Mouse (Mus musculus) heart, embryonic 14.5 days (tissue): Measurements from ENCODE around the gene Cfap54. TPM values are rescaled to one million over a fixed set of nuclear protein-coding genes. Genes with fewer than 3 reads are reported as not detected.

Experiments
- ATAC-seq: fragments of 200-750 bp; cut with Nextera tagmentation; 2 replicates; pipeline ENCODE4 v1.8.0; 2017; ENCODE audit warnings: low read depth, moderate TSS enrichment; ENCODE audit not compliant: insufficient number of reproducible peaks, insufficient read depth, low FRiP score
- H3K27ac ChIP-seq, 2 experiments: fragments of 200-500 bp in 1 of 2; fragments of 300-500 bp in 1 of 2; sonication (generic) in 1 of 2; replicated peaks in 1 of 2; 2 replicates each; pipeline ENCODE4 v1.5.1; 2012 to 2014; ENCODE audit warnings: low read depth in 2 of 2, low read length in 2 of 2, control low read depth in 1 of 2, mild to moderate bottlenecking in 1 of 2, mixed read lengths in 1 of 2; ENCODE audit not compliant: control insufficient read depth in 1 of 2, insufficient read depth in 1 of 2
- H3K27me3 ChIP-seq: fragments of 300-500 bp; sonication (generic); 2 replicates; pipeline ENCODE4 v1.6.1; 2014; ENCODE audit warnings: mild to moderate bottlenecking, low read length, control low read depth; ENCODE audit not compliant: control insufficient read depth, insufficient read depth
- H3K36me3 ChIP-seq: fragments of 300-500 bp; sonication (generic); 2 replicates; pipeline ENCODE4 v1.6.1; 2014; ENCODE audit warnings: mild to moderate bottlenecking, control low read depth, low read length, mixed read lengths; ENCODE audit not compliant: control insufficient read depth, insufficient read depth
- H3K4me1 ChIP-seq, 2 experiments: fragments of 200-500 bp in 1 of 2; fragments of 300-500 bp in 1 of 2; sonication (generic) in 1 of 2; 2 replicates each; pipeline ENCODE4 v1.6.1; 2012 to 2014; ENCODE audit warnings: low read length in 2 of 2, control low read depth in 1 of 2, mixed read lengths in 1 of 2; ENCODE audit not compliant: control insufficient read depth in 2 of 2, insufficient read depth in 2 of 2
- H3K4me2 ChIP-seq: fragments of 300-500 bp; sonication (generic); 2 replicates; pipeline ENCODE4 v1.6.1; 2014; ENCODE audit warnings: mild to moderate bottlenecking, low read length
- H3K4me3 ChIP-seq, 2 experiments: fragments of 200-500 bp in 1 of 2; fragments of 300-500 bp in 1 of 2; sonication (generic) in 1 of 2; 2 replicates each; pipeline ENCODE4 v1.5.1; 2012 to 2014; ENCODE audit warnings: low read length in 2 of 2, mild to moderate bottlenecking in 2 of 2, control low read depth in 1 of 2, low read depth in 1 of 2, moderate library complexity in 1 of 2; ENCODE audit not compliant: control insufficient read depth in 1 of 2, insufficient read depth in 1 of 2
- H3K9ac ChIP-seq: fragments of 300-500 bp; sonication (generic); 2 replicates; pipeline ENCODE4 v1.6.1; 2014; ENCODE audit warnings: mild to moderate bottlenecking, low read length
- H3K9me3 ChIP-seq: fragments of 300-500 bp; sonication (generic); 2 replicates; pipeline ENCODE4 v1.6.1; 2016; ENCODE audit warnings: low read length, control low read depth; ENCODE audit not compliant: control insufficient read depth
- WGBS: fragments of 180-500 bp; shearing (Covaris S2); extraction: QIAGEN DNeasy Blood & Tissue Kit; methylation state at CpG from one replicate; pipeline ENCODE4 v1.1.7; 2014; 5-methylcytosine and 5-hydroxymethylcytosine counted together
- polyA plus RNA-seq: library from polyadenylated mRNA; unstranded; fragments of >200 nt; fragmentation: Nextera tagmentation; extraction: Ambion mirVana; gene quantifications from 2 replicates; pipeline ENCODE4 v1.2.1, GENCODE M21; 2014

The Cfap54 gene
- polyA plus RNA-seq, 1 experiment from 2014 or later = 0.11 TPM

DNA sequence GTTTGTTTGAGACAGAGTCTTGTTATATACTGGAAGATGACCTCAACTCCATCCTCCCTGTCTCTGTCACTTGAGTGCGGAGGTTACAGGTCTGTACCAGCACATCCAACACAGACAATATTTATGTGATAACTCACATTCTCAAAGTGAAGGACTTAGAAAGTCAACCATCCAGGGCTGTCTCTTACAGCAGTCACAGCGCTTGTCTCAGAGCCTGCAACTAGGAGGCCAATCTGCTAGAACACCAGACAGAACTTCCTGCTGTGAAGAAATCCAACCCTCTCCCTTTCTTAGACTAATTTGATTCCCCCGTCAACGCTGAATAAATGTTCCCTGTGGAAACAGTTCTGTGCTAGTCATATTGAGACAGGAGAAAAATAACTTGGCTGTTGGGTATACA is 41.9 kb upstream of the Cfap54 start:
- no peak overlapping the region for H3K4me2 ChIP-seq
- H3K4me1 ChIP-seq = no peaks in the 10 kb centered on the region; a peak in 1 of 4 replicates
- H3K9me3 ChIP-seq = no peaks in the 10 kb centered on the region
- H3K36me3 ChIP-seq = no peaks in the 10 kb centered on the region
- ATAC-seq = no peak
- 72% methylated on average over 4 of the region's 4 CpGs for WGBS
- no peak overlapping the region for H3K4me3 ChIP-seq
- H3K9ac ChIP-seq = no peak overlapping the region
- no peaks in the 10 kb centered on the region for H3K27me3 ChIP-seq
- H3K27ac ChIP-seq = peak overlapping the region; percentile 49 to 82

DNA sequence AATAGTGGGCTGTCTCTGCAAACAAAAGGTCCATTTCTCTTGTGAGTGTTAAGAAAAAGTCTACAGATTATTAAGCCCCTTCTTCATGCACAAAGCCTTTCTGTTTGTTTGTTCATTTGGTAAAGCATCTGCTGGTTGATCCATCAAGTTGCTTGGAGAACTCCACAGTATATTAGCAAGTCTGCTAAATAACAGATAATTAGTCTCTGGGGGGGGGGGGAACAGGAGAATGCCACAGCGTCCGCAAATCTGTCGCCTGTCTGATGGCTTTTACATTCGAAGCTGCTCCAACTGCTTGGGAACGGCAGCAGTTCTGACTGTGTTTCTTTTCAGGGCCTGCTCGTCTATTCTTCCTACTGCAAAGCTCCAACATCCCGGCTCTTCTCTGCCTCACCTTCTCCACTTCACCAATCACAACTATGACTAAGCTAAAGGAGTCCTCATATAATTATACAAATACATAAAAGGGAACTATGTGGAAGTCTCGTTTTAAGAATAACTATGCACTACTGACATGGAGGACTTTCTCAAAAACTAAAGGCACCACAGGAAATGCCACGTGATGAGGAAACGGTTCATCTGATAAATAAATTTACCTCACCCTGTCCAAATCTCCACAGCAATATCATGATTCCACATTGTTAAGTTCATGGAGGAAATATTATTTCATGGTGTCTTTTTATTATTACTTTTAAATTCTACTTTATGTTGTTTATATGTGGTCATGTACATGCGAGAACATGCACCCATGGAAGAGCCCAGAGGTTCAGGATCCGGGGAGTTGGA is 41.2 kb upstream of the Cfap54 start:
- Histone ChIP-seq H3K4me3 (no peak overlapping the region), H3K4me1 (no peaks in the 10 kb centered on the region; a peak in 1 of 4 replicates), H3K9me3 (no peaks in the 10 kb centered on the region), H3K9ac (no peak overlapping the region), H3K36me3 (no peaks in the 10 kb centered on the region), H3K27ac (peak overlapping the region in 1 of 2 experiments; percentile 49; a peak in 1 of 4 replicates), H3K4me2 (no peak overlapping the region), H3K27me3 (no peaks in the 10 kb centered on the region)
- 73% methylated on average over 12 of the region's 12 CpGs for whole genome bisulfite sequencing
- no peak for ATAC-seq

DNA sequence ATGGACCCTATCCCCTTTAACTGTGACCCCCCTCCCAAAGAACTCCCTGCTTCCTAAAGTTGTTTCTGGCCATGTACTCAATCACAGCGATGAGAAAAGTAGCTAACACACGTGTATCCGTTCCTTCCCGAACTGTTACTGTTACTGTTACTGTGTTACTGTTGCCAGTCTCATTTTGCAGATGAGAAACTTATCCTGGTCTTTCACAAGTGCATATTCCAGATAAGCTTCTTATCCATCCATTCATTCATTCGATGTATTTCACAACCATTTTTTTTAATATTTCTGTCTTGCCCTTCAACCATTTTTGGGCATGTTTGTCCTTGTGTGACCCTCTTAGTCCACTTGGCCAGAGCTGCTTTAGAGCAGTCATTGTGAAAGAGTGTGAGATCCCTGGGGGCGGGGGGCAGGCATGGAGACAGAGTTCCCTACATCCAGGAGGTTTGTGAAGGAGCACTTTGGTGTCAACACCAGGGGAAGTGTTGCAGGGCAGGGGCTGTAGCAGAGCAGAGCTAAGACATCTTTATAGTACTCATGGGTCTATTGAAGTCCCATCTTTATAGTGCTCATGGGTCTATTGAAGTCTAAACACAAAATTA is 39.9 kb upstream of the Cfap54 start:
- H3K4me1 ChIP-seq = no peaks in the 10 kb centered on the region; a peak in 1 of 4 replicates
- H3K4me2 ChIP-seq = no peak overlapping the region
- H3K9ac ChIP-seq = no peak overlapping the region
- H3K4me3 ChIP-seq = no peak overlapping the region
- no peak overlapping the region for H3K27ac ChIP-seq
- 88% methylated on average over 6 of the region's 6 CpGs for whole genome bisulfite sequencing
- no peaks in the 10 kb centered on the region for H3K36me3 ChIP-seq
- no peak for ATAC-seq
- H3K27me3 ChIP-seq = no peaks in the 10 kb centered on the region
- no peaks in the 10 kb centered on the region for H3K9me3 ChIP-seq

DNA sequence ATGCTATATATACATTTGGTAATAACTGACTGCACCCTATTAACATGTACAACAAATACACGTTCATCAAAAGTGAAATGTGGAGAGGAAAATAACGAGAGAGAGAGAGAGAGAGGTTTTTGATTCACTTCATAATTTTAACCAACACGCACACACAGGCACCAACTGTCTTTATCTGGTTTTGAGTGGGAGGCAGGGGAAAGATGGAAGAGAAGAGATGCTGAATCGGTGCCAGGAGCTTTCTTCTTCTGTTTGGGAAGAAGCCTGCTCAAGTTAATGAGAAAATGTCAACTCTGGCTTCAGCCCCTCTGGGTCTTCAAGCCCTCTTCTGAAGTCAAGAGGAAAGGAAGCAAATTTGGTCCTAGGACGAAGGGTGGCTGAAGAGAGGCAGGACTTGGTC is 38.4 kb upstream of the Cfap54 start:
- H3K4me1 ChIP-seq = no peaks in the 10 kb centered on the region; a peak in 1 of 4 replicates
- no peak overlapping the region for H3K4me2 ChIP-seq
- H3K4me3 ChIP-seq = no peak overlapping the region
- no peaks in the 10 kb centered on the region for H3K27me3 ChIP-seq
- no peaks in the 10 kb centered on the region for H3K36me3 ChIP-seq
- no peak for ATAC-seq
- no peaks in the 10 kb centered on the region for H3K9me3 ChIP-seq
- WGBS = 73% methylated on average over 5 of the region's 5 CpGs
- no peak overlapping the region for H3K27ac ChIP-seq
- no peak overlapping the region for H3K9ac ChIP-seq

DNA sequence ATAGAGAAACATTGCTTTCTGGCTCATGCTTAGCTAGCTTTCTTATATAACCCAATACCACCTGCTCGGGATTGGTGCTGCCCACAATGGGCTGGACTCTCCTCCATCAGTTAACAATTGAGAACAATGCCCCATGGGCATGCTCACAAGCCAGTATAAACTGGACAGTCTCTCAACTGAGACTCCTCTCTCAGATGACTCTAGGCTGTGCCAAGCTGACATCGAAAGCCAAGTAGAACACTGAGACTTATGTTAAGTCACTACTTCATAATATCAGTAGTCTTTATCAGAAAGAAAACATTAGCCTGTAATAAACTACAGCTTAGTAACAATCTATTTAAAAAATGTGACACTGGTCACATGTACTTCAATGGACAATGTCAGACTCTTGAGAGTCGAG is 35.2 kb upstream of the Cfap54 start:
- H3K4me1 ChIP-seq = no peaks in the 10 kb centered on the region
- WGBS = 62% methylated on average over 3 of the region's 3 CpGs
- no peaks in the 10 kb centered on the region for H3K27me3 ChIP-seq
- ATAC-seq = no peak
- H3K9ac ChIP-seq = no peak overlapping the region
- H3K36me3 ChIP-seq = no peaks in the 10 kb centered on the region
- H3K4me2 ChIP-seq = no peak overlapping the region
- no peak overlapping the region for H3K4me3 ChIP-seq
- H3K9me3 ChIP-seq = no peaks in the 10 kb centered on the region
- no peak overlapping the region for H3K27ac ChIP-seq

DNA sequence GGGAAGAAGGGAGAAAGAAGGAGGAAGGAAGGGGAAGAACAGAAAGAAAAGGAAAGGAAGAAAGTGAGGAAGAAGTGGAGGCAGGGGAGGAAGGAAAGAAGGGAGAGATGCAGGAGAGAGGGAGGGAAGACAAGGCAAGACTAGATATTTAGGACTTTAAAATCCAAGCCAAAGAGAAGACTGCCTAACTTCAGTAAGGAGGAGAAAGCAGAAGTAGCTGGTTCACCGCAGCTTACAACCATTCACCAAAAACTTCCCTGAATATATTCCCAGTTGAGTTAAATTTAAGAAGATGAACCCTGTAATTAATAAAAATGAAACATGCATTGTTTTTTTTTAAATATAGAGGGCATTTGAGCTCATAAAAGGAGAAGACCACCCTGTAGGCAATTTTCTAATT is 34.3 kb upstream of the Cfap54 start:
- ATAC-seq = no peak
- no peak overlapping the region for H3K4me3 ChIP-seq
- no peak overlapping the region for H3K4me2 ChIP-seq
- no peaks in the 10 kb centered on the region for H3K9me3 ChIP-seq
- 92% methylated on average over 1 of the region's 1 CpGs for WGBS
- H3K9ac ChIP-seq = no peak overlapping the region
- no peak overlapping the region for H3K27ac ChIP-seq
- no peaks in the 10 kb centered on the region for H3K4me1 ChIP-seq
- H3K36me3 ChIP-seq = no peaks in the 10 kb centered on the region
- no peaks in the 10 kb centered on the region for H3K27me3 ChIP-seq

DNA sequence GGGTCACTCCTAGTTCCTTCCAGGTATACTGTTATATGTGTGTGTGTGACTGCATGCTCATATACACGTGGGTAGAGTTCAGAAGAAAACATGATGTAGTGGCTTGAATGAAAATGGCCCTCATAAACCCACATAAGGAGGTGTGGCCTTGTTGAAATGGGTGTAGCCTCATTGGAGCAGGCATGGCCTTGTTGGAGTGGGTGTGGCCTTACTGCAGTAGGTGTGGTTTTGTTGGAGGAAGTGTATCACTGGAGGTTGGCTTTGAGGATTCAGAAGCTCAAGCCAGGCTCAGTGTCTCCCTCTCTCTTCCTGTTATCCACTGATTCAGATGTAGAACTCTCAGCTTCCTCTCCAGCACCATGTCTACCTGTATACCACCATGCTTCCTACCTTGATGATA is 33.4 kb upstream of the Cfap54 start:
- ATAC-seq = no peak
- WGBS = 65% methylated on average over 1 of the region's 1 CpGs
- H3K36me3 ChIP-seq = no peaks in the 10 kb centered on the region

More for the DNA sequence above, 33.4 kb upstream of the Cfap54 start:
- Histone ChIP-seq H3K9ac (no peak overlapping the region), H3K4me3 (no peak overlapping the region), H3K27me3 (no peaks in the 10 kb centered on the region), H3K4me1 (no peaks in the 10 kb centered on the region), H3K4me2 (no peak overlapping the region), H3K27ac (no peak overlapping the region), H3K9me3 (no peaks in the 10 kb centered on the region)
